Mouse (Mus musculus): Measurements from ENCODE around the gene Cdk5rap3. TPM values are rescaled to one million over a fixed set of nuclear protein-coding genes. Genes with fewer than 3 reads are reported as not detected.
A peak's percentile ranks its signal among the peaks of the same experiment; 100 is the strongest.

Cdk5rap3 gene
- total and polyA plus RNA-seq, 2 experiments from 2014 or later, result 56.5 to 77.1 TPM

DNA sequence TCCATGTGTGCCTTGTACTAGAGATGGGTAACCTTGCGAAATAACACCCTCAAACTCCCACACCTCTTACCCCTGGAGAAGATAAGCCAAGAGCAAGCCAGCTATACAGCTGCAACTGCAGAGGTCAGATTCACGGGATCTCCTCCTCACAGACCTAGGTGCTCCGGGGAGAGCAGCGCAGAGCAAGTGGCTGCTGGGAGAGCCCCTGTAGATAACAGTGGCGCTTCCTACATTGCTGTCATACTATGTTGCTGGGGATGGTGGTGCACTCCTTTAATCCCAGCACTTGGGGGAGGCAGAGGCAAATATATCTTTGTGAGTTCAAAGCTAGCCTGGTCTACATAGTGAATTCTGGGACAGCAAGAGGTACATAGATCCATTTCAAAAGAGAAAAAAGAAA is 10.3 kb upstream of the Cdk5rap3 start:
- Histone ChIP-seq H3K9me3 (ENCODE audit: low read length) (no peaks in the 10 kb centered on the region), H3K27ac (no peak overlapping the region), H3K36me3 (ENCODE audit: insufficient read depth, low read length) (no peaks in the 10 kb centered on the region), H3K4me3 (ENCODE audit: low read length) (no peak overlapping the region), H3K4me1 (ENCODE audit: insufficient read depth, low read length) (no peaks in the 10 kb centered on the region), H3K4me2 (ENCODE audit: low read depth, low read length) (no peak overlapping the region), H3K27me3 (ENCODE audit: insufficient read depth, low read length) (no peaks in the 10 kb centered on the region), H3K9ac (replicated peaks; ENCODE audit: low read length) (no peak overlapping the region)
- 90% methylated on average over 5 of the region's 5 CpGs for WGBS
- ATAC-seq (no peak), DNase-seq (ENCODE audit: low spot score) (no peak)
- no peak for TF ChIP-seq CTCF (IDR thresholded peaks at IDR 0.05; ENCODE audit: low read depth)

DNA sequence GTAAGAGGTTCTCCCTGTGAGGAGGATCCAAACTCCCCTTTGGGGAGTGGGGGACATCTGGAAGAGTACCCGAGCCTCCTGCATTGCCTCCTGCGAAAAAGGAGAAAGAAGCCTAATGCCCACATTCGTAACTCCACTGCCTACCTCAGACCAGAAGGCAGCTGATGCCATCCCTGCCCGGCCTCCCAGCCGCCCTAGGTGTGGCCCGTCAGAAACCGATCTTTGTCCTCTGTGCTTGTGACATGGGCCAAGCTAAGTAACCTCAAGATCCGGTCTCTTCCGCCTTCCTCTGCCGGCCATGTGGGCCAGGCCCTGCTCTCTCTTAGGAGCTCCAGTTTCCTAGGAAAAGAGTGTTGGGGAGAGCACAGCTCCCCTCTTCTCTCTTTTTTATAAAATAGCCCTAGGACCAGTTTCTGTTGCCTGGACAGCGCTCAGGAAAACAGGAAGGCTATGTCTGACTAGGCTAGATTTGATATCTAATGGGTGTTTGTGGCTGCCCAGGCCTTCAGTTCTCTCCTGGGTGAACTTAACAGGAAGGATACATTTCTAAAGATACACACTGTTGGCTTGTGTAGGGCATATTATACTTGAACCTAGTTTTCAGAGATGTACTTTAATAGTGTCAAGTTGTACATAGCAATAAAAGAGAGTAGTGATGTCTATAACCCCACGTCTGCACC is 9.3 kb upstream of the Cdk5rap3 start:
- Histone ChIP-seq H3K27ac (no peak overlapping the region), H3K4me3 (ENCODE audit: low read length) (no peak overlapping the region), H3K4me2 (ENCODE audit: low read depth, low read length) (no peak overlapping the region), H3K27me3 (ENCODE audit: insufficient read depth, low read length) (no peaks in the 10 kb centered on the region), H3K9me3 (ENCODE audit: low read length) (no peaks in the 10 kb centered on the region), H3K36me3 (ENCODE audit: insufficient read depth, low read length) (no peaks in the 10 kb centered on the region), H3K4me1 (ENCODE audit: insufficient read depth, low read length) (no peaks in the 10 kb centered on the region), H3K9ac (replicated peaks; ENCODE audit: low read length) (no peak overlapping the region)
- TF ChIP-seq CTCF (IDR thresholded peaks at IDR 0.05; ENCODE audit: low read depth), result no peak
- ATAC-seq, result no peak
- DNase-seq (ENCODE audit: low spot score), result no peak
- WGBS, result 85% methylated on average over 12 of the region's 12 CpGs

DNA sequence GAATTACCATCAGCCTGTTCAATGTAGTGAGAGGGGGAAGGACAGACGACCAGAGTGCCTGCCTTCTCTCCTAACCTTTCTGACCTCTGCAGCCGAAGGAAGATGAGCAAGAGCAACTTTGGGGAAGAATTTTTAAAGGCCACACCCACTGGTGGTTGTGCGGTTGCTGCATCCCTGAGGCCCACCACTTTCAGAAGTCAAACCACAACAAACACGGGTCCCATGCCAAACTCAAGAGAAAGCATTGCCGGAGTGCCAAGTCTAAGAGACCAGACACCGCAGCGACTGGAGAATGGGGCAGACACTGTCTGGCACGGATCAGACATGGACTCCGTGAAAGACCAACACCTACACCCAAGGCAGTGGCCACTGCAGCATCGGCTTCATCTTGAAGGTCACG is 8.6 kb upstream of the Cdk5rap3 start:
- 79% methylated on average over 11 of the region's 11 CpGs for WGBS

GRCm38 (mm10) chr11:96919003-96919402 is 2.7 kb upstream of the Cdk5rap3 start:
- no peak for TF ChIP-seq CTCF (IDR thresholded peaks at IDR 0.05; ENCODE audit: low read depth)
- Histone ChIP-seq H3K27ac (no peak overlapping the region), H3K27me3 (ENCODE audit: insufficient read depth, low read length) (no peaks in the 10 kb centered on the region), H3K4me1 (ENCODE audit: insufficient read depth, low read length) (peaks cover 8% of the 10 kb centered on the region), H3K4me2 (ENCODE audit: low read depth, low read length) (no peak overlapping the region), H3K9me3 (ENCODE audit: low read length) (no peaks in the 10 kb centered on the region), H3K4me3 (ENCODE audit: low read length) (no peak overlapping the region), H3K36me3 (ENCODE audit: insufficient read depth, low read length) (no peaks in the 10 kb centered on the region), H3K9ac (replicated peaks; ENCODE audit: low read length) (no peak overlapping the region)
- DNase-seq (ENCODE audit: low spot score) (no peak), ATAC-seq (no peak)
- 59% methylated on average over 6 of the region's 6 CpGs for WGBS

More for the DNA sequence above, 8.6 kb upstream of the Cdk5rap3 start:
- H3K36me3 ChIP-seq (ENCODE audit: insufficient read depth, low read length), result no peaks in the 10 kb centered on the region
- H3K4me1 ChIP-seq (ENCODE audit: insufficient read depth, low read length), result no peaks in the 10 kb centered on the region
- no peak for TF ChIP-seq CTCF (IDR thresholded peaks at IDR 0.05; ENCODE audit: low read depth)
- no peak overlapping the region for H3K4me3 ChIP-seq (ENCODE audit: low read length)
- no peak overlapping the region for H3K4me2 ChIP-seq (ENCODE audit: low read depth, low read length)
- ATAC-seq (no peak), DNase-seq (ENCODE audit: low spot score) (no peak)
- H3K27me3 ChIP-seq (ENCODE audit: insufficient read depth, low read length), result no peaks in the 10 kb centered on the region
- no peak overlapping the region for H3K9ac ChIP-seq (replicated peaks; ENCODE audit: low read length)
- no peaks in the 10 kb centered on the region for H3K9me3 ChIP-seq (ENCODE audit: low read length)
- no peak overlapping the region for H3K27ac ChIP-seq

- Histone ChIP-seq H3K9me3 (ENCODE audit: low read length) (no peaks in the 10 kb centered on the region), H3K4me1 (ENCODE audit: insufficient read depth, low read length) (peaks cover 8% of the 10 kb centered on the region), H3K27me3 (ENCODE audit: insufficient read depth, low read length) (no peaks in the 10 kb centered on the region), H3K4me3 (ENCODE audit: low read length) (no peak overlapping the region), H3K9ac (replicated peaks; ENCODE audit: low read length) (no peak overlapping the region), H3K4me2 (ENCODE audit: low read depth, low read length) (no peak overlapping the region), H3K36me3 (ENCODE audit: insufficient read depth, low read length) (no peaks in the 10 kb centered on the region), H3K27ac (no peak overlapping the region)
- TF ChIP-seq CTCF (IDR thresholded peaks at IDR 0.05; ENCODE audit: low read depth), result no peak
- DNase-seq (ENCODE audit: low spot score) (no peak), ATAC-seq (no peak)
- 93% methylated on average over 6 of the region's 6 CpGs for WGBS
Observed at GRCm38 (mm10) chr11:96917415-96917814, 1.1 kb upstream of the Cdk5rap3 start.

DNA sequence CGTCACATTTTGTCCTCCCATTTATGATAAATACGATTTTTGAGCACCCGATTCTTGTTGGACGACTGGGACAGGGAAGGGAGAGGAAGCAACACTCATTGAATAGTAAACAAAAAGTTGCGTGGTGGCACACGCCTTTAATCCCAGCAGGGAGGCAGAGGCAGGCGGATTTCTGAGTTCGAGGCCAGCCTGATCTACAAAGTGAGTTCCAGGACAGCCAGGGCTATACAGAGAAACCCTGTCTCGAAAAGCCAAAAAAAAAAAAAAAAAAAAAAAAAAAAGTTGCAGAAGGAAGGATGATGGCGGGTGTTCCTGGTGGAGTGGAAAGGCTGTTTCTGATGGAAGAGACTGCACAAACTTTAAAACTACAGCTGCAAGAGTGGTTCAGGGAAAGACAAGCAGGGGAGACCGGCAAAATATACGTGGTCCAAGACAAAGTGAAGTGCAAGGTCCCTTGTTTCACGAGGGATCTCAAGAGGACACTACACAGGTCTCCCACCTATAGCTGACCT is 645 bp upstream of the Cdk5rap3 start:
- H3K27ac ChIP-seq, result 0 out of 2 replicates have a peak overlapping the region, but pooled peaks have one; percentile 8
- H3K9ac ChIP-seq (replicated peaks; ENCODE audit: low read length), result no peak overlapping the region
- 30% methylated on average over 12 of the region's 13 CpGs for WGBS
- H3K4me2 ChIP-seq (ENCODE audit: low read depth, low read length), result peak overlapping the region; percentile 50
- H3K27me3 ChIP-seq (ENCODE audit: insufficient read depth, low read length), result no peaks in the 10 kb centered on the region
- H3K36me3 ChIP-seq (ENCODE audit: insufficient read depth, low read length), result no peaks in the 10 kb centered on the region; the same call in 1 of the 2 replicates
- no peaks in the 10 kb centered on the region for H3K9me3 ChIP-seq (ENCODE audit: low read length)
- H3K4me3 ChIP-seq (ENCODE audit: low read length), result peak overlapping the region; percentile 15; the same call in 1 of the 2 replicates
- no peak for ATAC-seq
- peaks cover 8% of the 10 kb centered on the region for H3K4me1 ChIP-seq (ENCODE audit: insufficient read depth, low read length)
- TF ChIP-seq CTCF (IDR thresholded peaks at IDR 0.05; ENCODE audit: low read depth), result no peak
- DNase-seq (ENCODE audit: low spot score), result no peak

GRCm38 (mm10) chr11:96912682-96913081 is 3.6 kb downstream of the Cdk5rap3 start:
- H3K9ac ChIP-seq (replicated peaks; ENCODE audit: low read length), result no peak overlapping the region
- no peak overlapping the region for H3K4me2 ChIP-seq (ENCODE audit: low read depth, low read length)
- TF ChIP-seq CTCF (IDR thresholded peaks at IDR 0.05; ENCODE audit: low read depth), result no peak

More at GRCm38 (mm10) chr11:96912682-96913081, 3.6 kb downstream of the Cdk5rap3 start:
- no peak overlapping the region for H3K27ac ChIP-seq
- H3K4me3 ChIP-seq (ENCODE audit: low read length), result no peak overlapping the region
- no peaks in the 10 kb centered on the region for H3K27me3 ChIP-seq (ENCODE audit: insufficient read depth, low read length)
- ATAC-seq (no peak), DNase-seq (ENCODE audit: low spot score) (no peak)
- peaks cover 18% of the 10 kb centered on the region; the same call in 1 of the 2 replicates for H3K36me3 ChIP-seq (ENCODE audit: insufficient read depth, low read length)
- H3K9me3 ChIP-seq (ENCODE audit: low read length), result no peaks in the 10 kb centered on the region
- 94% methylated on average over 11 of the region's 11 CpGs for WGBS
- peaks cover 8% of the 10 kb centered on the region for H3K4me1 ChIP-seq (ENCODE audit: insufficient read depth, low read length)

All from hindbrain, postnatal 0 days (tissue).